Mouse (Mus musculus): ENCODE measurements around the gene Olfr239. TPM values are rescaled to one million over a fixed set of nuclear protein-coding genes. Genes with fewer than 3 reads are reported as not detected.

Olfr239 gene
- not detected in 2 replicates for polyA plus RNA-seq (2012; rRNA removed)

DNA sequence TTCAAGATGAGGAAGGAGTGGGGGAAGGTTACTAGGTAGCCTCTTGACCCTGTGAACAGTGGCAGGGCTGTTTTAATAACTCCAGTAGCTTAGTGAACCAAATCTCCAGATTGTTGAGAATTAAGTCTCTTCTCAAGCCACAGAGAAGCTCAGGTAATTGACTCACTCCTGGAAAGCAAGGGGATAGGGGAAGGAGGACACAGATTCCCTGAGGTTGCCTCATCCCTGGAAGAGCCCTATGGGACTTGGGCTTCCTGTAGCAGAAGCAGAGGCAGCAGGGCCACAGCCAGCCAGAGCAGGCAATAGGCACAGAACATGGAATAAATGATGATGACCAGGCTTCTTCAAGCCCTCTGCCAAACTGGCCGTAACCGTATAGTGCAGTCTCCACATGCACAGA lies at the start of gene Olfr239:
Gene Olfr239, plus strand, starts transcription at position 301 of the 400 bp plus-strand sequence.

DNA sequence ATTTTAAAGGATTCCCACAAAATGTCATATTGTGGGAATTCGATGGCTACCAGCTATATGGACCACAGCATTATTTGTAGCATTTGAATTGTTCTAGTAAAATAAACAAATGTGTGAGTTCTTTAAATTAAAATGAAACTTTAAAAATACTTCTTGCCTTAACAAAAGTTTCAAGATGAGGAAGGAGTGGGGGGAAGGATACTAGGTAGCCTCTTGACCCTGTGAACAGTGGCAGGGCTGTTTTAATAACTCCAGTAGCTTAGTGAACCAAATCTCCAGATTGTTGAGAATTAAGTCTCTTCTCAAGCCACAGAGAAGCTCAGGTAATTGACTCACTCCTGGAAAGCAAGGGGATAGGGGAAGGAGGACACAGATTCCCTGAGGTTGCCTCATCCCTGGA lies 23.0 kb upstream of the Olfr239 start, which contains the start of gene Olfr55:
Gene Olfr55, plus strand, starts transcription at position 301 of the 400 bp plus-strand sequence.

DNA sequence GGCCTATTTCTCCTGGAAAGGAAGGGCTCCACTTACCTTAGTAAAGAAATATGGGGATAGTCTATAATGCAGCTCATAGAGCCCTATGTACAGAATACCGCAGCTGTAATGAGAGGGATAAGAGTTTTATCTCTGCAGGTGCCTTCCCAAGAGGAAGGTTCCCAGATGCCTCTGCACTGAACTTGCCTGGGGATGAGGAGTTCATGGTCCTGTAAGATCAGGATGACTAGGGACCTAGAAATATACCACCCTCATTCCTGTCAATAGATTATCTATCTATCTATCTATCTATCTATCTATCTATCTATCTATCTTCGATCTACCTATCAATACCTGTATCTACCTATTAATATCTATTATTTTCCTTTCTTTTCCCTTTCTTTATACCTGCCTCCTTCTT lies 30.5 kb downstream of the Olfr239 start, which contains the start of gene Olfr1564:
Gene Olfr1564, minus strand, starts transcription at position 101 of the 400 bp plus-strand sequence.

Other genes with a start within 250 kb of the Olfr239 start
- 11.2 and 13.3 TPM in 2 replicates for gene Cyp4f13, start 243.9 kb upstream of the Olfr239 start, polyA plus RNA-seq (2012; rRNA removed)
- gene Zfp472, start 225.5 kb upstream of the Olfr239 start, polyA plus RNA-seq (2012; rRNA removed), result 4.6 and 4.9 TPM in 2 replicates
- 14.3 and 14.7 TPM in 2 replicates for gene Zfp952, start 198.2 kb upstream of the Olfr239 start, polyA plus RNA-seq (2012; rRNA removed)
- 14.8 and 15.6 TPM in 2 replicates for gene Zfp763, start 157.9 kb upstream of the Olfr239 start, polyA plus RNA-seq (2012; rRNA removed)
- not detected in 2 replicates for gene 4921501E09Rik, start 123.2 kb upstream of the Olfr239 start, polyA plus RNA-seq (2012; rRNA removed)
- gene Zfp563, start 102.0 kb upstream of the Olfr239 start, polyA plus RNA-seq (2012; rRNA removed), result 18.3 and 21.0 TPM in 2 replicates
- 0.44 and 0.59 TPM in 2 replicates for gene Morc2b, start 51.6 kb upstream of the Olfr239 start, polyA plus RNA-seq (2012; rRNA removed)
- gene Olfr55, start 22.9 kb upstream of the Olfr239 start, polyA plus RNA-seq (2012; rRNA removed), result 0.01 TPM in 1 of 2 replicates, not detected in the other
- gene Olfr1564, start 30.4 kb downstream of the Olfr239 start, polyA plus RNA-seq (2012; rRNA removed), result 0.33 and 0.41 TPM in 2 replicates
- gene Zfp955a, start 63.8 kb downstream of the Olfr239 start, polyA plus RNA-seq (2012; rRNA removed), result 11.1 and 11.7 TPM in 2 replicates
- not detected in 2 replicates for gene Olfr63, start 73.4 kb downstream of the Olfr239 start, polyA plus RNA-seq (2012; rRNA removed)
- 13.2 and 13.4 TPM in 2 replicates for gene Zfp955b, start 98.2 kb downstream of the Olfr239 start, polyA plus RNA-seq (2012; rRNA removed)
- gene Zfp81, start 167.6 kb downstream of the Olfr239 start, polyA plus RNA-seq (2012; rRNA removed), result 19.7 and 20.0 TPM in 2 replicates
- 10.6 and 11.8 TPM in 2 replicates for gene Zfp101, start 203.3 kb downstream of the Olfr239 start, polyA plus RNA-seq (2012; rRNA removed)
- 0.05 and 0.12 TPM in 2 replicates for gene Actl9, start 241.6 kb downstream of the Olfr239 start, polyA plus RNA-seq (2012; rRNA removed)

Measured in central nervous system, embryonic 18 days (tissue).